Mouse (Mus musculus) mouse trophoblast stem cell (cell line): ENCODE data around the gene Piwil4.

Source experiments
- in situ Hi-C, 2 experiments: fragments of 300-500 bp; cut with MseI, MboI; formaldehyde crosslinking; loops; 2 replicates in 1 of 2; 3 replicates in 1 of 2; pipeline ENCODE4 v1.15.1; 2025

Gene Piwil4

DNA sequence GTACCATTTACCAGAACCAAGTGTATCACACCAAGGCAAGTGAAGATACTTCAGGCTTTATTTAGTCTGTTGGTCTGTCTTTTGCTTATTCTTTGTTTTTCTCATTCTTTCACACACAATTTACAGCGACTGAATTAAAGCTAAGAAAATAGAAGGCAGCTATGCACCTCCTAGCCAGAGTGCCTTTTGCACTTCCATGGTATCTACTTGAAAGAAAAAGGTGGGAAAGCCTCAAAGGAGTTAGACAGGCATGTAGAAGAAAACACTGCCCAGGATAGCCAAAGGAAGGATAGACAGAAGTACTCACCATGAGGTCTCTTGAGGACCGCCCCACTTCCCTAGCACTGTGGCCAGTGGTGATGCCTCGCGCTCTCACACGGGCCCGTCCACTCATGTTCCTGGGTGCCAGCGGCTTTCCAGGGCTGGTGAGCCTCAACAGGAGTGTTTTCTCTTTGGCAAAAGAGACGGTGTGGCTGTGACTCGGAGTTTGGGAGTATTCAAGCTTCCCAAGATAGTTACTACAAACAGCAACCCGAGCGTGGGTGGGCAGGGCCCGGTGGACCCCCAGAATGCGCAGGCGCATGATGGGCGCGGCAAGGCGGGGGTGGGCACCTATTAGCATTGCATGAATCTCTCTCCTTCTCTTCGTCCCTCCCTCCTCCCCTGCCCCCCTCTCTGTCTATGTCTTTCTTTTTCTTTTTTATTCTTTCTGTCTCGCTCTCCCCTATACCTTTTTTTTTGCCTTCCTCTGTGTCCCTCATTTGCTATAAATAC, at the start of gene Piwil4:
Gene Piwil4, minus strand, starts transcription at position 583 of the 774 bp plus-strand sequence.
- in situ Hi-C loops, result no loop called here

DNA sequence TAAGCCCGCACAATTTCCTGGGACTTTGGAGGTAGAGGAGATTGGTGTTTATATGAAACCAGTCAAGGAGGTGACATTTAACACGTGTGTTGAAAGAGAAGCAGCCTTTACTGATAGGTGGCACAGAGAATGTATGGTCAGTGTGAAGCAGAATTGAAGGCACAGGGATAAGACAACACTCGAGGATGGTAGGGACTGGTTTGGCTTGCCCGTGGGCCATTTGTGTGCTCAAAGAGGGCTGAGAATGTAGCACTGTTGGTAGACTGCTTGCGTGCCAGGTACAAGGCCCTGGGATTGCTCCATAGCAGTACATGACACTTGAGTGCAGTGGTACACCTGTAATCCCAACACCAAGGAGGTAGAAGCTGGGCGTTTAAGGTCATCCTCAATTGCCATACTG, 46.8 kb upstream of the Piwil4 start:
- in situ Hi-C loops, result no loop called here

DNA sequence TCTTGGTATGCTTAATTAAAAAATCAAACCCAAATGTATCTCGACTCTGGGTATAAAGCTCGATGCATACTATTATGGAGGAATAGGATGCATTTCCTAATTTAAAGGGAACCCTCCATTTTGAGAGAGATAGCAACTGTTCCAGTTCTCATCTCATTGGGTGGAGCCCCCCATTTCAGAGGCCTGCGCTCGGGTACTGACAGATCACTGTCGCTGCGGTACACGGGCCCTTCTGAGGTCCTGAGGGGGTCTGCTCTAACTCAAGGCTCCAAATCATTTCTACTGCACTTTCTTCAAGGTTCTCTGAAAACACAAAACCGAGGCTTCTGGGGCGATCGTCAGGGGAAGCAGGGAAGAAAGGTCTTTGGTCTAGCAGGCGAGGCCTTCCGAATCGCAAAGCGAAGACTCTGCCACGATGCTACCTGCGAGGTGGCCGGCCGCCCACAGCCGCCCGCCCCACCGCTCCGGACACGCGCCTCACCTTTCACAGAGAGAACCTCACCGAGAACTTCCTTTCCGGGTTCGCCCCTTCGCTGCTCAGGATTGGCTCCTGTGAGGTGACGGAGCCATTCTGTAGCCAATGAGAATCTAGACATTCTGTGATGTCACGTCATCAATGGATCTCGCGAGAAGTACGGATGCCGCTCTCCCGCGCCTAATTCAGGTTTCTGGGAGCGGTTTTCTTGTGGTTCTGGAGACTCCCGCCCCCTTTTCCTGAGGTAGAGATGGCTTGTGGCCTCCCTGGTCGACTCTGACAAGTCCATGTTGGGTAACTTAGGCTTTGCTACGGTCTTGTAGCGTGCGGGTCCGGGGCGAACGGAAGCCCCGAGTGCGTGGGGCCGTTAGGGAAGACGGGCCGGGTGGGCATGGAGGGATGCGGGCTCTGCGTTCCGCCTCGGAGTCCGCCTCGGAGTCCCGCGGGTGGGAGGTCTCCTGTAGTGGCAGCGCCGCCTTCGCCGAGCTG, 43.8 kb upstream of the Piwil4 start, which contains the start of the genes Mre11a and Ankrd49:
Gene Mre11a, plus strand, starts transcription at position 616 of the 964 bp plus-strand sequence.
Gene Ankrd49, minus strand, starts transcription at position 818 of the 964 bp plus-strand sequence.
- in situ Hi-C loops, result no loop called here

DNA sequence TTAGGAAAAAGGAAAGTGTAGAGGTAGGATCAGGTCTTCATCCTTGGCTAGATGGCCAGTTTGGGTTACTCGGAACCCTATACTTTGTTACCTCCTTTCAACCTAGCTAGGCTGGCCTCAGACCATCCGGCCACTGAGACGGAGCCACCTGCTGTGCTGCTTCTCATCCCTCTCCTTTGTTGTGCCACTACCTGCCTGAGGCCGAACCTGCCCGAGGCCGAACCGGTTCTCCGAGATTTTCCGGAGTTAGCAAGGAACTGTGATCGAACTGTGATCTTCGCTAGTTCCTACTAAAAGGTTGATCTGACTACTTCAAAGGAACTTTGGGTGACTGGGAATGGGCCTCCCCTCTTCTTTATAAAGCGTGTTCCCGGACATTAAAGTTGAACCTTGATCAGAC, 37.8 kb upstream of the Piwil4 start:
- in situ Hi-C loops, result no loop called here

DNA sequence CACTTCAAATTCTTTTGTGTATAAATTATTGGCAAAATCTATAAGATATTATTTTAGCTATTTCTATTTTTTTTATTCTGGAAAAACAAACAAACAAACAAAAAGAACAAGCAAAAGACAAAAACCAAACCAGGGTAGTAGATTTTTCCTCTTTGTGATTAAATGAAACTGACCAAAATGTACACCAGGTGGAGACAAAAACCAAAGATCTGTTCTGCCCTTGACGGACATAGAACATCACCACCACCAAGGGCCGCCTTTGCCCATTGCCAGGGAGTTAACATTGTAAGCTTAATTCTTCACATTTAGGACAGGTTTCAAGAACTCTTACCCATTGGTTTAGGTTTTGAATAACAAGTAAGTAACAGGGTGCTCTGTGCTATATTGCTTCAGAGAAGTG, 33.3 kb upstream of the Piwil4 start:
- in situ Hi-C loops, result no loop called here

DNA sequence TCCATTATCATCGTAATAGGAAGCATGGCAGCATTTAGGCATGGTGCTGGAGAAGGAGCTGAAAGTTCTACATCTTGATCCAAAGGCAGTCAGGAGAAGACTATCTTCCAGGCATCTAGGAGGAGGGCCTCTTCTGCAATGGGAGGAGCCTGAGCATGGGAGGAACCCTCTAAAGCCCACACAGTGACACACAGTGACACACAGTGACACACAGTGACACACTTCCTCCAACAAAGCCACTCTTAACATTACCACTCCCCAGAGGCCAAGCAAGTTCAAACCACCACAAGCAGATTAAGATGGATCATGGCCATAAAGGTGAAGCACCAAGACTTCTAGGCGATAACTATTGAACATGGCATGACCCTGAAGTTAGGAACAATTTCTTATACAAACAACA, 31.5 kb upstream of the Piwil4 start:
- in situ Hi-C loops, result no loop called here

DNA sequence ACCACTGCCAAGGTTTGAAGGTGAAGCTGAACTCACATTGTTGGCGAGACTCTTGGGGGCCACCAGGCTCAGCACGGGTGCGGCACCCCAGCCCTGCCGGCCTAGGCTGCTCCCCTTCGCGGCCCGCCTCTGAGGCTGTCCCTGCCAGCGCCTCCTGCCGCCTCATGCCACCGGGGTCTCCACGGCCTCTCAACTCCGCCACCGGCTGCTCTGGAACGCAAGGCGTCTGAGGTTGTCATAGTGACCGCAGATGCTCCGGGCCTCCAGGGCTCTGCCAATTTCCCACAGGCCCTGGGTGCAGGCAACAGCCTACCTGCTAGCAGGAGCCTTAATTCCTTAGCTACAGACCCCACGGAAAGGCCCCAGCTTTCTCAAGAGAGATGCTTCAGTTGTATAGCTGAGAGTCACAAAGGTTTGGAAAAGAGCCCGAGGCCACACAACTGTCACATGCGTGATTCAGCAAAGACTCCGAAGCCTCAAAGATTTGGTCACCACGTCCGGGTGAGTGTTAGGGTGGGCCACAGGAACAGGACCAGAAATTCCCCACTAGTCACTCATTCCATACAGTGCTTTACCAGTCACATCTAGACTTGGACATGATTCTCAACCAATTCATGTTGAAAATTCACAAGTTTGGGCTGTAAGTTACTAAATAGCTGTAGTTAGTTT, 30.4 kb upstream of the Piwil4 start, which contains the start of gene 1700012B09Rik:
Gene 1700012B09Rik, minus strand, starts transcription at position 228 of the 669 bp plus-strand sequence.
- in situ Hi-C loops, result no loop called here

DNA sequence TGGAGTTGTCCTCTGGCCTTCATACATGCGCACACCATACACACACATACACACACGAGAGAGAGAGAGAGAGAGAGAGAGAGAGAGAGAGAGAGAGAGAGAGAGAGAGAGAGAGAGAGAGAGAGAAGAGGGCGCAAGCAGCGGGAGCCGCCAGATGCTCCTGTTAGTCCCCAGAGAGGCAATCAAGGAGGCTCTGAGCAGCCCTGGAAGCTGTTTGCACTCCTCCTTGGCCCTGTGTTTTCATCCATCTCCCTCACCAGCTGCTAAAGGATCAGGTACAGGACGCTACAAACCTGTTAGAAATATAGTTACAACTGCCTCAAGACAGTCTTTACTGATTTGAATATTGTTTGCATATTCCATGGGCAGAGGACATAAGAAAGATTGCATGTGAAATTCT, 29.3 kb upstream of the Piwil4 start:
- in situ Hi-C loops, result no loop called here

DNA sequence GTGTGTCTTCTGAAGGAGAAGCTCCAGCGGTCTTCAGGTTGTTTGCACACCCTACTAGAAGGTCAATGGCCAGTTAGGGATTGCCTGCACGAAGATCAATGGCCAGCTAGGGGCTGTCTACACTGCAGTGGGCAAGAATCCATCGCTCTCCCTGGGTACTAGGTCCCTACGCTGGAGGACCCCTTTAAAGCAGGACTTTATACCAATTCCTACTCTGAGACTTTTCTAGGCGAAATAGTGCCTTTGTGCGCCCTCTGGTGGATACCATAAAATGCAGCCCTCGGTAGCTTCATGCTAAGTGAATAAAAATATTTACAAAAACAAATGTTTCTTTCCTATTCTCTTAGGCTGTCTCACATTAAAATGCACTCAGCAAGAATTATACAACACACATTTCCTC, 24.2 kb upstream of the Piwil4 start:
- in situ Hi-C loops, result no loop called here

DNA sequence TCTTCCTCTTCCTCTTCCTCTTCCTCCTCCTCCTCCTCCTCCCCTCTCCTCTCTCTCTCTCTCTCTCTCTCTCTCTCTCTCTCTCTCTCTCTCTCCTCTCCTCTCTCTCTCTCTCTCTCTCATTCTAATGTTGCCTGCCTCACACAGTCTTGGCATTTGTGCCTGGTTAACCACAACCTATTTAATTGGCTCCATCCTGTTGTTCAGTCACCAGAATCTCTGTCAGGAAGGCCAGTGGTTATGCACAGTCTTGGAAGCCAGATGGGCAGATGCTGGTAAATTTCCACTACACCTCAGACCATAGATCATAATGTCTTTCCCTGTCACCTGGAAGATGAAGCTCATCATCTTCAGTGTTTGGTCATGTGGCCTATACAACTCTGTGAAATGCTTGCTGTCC, 18.7 kb upstream of the Piwil4 start:
- in situ Hi-C loops, result no loop called here

DNA sequence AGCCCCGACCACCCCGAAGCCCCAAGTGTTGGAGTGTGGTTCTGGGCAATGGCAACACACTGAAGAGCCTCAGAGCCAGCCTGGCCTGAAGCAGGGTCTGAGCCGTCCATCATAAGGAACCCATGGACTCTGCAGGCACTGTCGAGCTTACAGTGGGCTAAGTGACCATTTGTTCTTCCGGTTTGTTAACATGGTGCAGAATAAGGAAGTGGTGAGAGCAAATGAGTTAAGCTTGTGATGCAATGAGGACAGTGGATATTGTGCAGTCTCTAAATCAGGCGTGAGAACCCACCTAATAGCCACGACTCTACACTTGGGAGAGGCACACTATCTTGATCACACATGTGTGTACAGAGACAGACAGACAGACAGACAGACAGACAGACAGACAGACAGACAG, 18.1 kb upstream of the Piwil4 start:
- in situ Hi-C loops, result no loop called here

DNA sequence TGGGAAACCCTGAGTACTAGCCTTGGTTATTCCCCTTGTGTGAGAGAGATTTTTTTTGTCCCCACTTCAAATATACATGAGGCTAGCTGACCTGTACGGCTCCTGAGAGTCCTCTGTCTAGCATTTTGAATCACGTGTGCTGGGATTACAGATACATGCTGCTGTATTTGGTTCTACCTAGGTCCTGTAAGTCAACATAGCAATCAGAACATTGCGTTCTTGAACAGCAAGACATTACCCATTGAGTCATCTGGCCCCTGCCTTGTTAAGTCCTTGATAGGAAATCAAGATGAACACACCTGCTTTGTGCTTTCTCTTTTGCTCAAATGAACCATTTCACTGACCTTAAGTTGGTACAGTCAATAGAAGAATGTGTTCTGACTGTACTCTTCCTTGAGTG, 13.9 kb upstream of the Piwil4 start:
- in situ Hi-C loops, result no loop called here

DNA sequence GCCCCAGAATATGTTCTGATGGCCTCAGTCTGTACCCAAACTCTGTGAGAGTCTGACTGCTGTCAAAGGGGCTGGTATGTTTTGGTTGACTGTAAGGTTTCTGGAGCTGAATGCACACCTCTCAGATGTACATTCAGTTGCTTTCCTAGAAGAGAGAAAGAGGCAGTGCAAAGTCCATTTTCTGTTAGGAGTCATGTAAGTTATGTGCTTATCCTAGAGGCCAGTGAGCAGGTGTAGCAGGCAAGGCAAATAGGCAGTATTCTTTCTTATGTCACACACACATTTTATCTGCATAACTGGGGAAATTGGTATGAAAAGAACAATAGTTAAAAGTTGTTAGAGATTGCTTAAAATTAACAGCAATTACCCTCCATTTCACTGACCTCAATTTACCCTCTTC, 13.4 kb upstream of the Piwil4 start:
- in situ Hi-C loops, result no loop called here

DNA sequence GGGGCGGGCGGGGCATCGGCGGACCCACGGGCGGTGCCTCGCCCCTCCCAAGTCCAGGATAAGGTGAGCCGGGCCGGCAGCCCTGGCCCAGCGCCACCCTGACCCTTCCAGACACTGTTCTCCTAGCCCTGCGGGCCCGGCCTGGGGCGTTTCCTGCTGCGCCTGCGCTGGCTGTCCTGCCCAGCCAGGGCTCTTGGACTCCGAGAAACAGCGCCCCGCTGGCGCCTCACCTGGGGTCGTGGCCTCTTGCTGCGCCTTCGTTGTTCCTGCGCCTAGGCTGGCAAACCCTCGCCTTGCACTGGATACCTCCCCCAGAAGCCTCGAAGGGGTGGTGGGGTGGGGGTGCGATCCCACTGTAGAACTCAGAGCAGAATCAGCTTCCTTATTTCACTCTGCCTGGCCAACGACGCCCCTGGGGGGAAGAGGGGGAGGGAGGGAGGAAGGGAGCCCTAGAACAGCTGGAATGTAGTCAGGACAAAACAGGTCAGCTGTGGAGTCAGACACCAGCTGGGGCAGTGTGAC, 11.5 kb upstream of the Piwil4 start, which contains the start of gene Fut4:
Gene Fut4, minus strand, starts transcription at position 393 of the 522 bp plus-strand sequence.
- in situ Hi-C loops, result no loop called here

DNA sequence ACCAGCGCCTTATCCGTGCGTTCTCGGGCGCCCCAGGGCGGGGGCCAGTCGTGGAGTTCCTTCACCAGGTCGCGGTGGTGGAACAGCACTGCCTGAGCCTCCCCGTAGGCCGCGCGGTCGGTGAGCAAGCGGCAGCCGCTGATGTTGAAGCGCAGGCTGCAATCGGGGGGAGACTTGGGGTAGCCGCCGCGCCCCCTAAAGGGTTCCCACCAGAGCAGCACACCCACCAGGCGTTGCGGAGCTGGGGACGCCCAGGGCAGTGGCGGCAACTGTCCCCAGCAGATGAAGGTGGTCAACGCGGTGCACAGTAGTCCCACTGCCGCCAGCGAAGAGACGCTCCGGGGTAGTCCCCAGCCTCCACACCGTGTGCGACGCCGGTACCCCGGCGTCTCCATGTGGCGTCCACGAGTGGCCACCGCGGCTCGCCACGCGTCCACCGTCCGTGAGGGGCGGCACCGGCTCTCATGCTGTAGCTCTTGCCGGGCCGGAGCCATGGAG, 11.0 kb upstream of the Piwil4 start:
- in situ Hi-C loops, result no loop called here

DNA sequence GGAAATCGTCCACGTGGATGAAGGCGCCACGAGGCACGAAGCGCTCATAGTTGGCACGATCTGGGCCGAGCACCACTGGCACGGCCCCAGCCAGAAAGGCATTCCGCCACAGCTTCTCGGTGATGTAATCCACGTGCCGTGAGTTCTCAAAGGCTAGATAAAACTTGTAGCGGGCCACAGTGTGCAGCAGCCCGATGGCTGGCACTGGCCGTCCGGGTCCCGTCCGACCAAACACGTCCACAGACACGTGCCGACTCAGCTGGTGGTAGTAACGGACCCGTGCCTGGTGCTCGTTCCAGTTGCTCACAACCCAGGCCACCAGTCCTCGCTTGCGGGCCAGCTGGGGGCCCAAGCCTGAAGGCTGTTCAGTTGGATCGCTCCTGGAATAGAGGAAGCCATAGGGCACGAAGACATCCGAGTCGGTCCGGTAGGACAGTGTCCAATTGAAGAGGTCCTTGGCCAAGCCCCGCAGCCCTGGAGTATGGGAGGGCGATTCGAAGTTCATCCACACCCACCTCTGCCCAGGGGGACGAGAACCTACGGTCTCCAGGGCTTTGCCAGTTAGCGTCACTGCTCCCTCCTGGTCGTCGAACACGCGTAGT, 10.5 kb upstream of the Piwil4 start:
- in situ Hi-C loops, result no loop called here

DNA sequence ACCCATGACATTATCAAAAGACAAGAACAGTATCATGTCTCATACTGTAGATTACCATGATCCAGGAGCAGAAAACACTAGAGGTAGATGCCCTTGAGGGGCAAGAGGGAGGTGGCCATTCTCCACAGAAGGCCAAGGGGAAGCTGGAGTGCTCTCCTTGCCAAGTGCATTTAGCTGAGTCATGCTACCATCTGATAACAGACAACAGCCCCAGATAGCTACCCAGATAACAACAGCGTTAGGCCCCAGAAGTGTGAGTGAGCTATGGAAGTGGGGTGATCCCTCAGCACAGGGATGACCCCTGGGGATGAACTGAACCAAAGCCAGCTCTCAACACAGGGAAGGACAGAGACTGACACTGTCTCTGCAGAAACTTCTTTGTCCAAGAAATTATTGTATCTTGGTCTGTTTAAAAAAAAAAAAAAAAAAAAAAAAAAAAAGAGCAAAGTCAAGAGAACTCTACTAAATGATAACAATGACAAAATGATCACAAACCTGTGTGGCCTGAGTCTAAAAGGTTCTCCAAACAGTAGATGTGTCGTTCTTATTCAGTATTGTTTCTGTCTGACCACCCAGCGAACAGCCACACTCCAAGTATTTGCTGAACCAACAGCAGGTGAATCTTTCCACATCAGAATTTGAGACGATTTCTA, 909 bp downstream of the Piwil4 start:
- in situ Hi-C loops, result no loop called here

DNA sequence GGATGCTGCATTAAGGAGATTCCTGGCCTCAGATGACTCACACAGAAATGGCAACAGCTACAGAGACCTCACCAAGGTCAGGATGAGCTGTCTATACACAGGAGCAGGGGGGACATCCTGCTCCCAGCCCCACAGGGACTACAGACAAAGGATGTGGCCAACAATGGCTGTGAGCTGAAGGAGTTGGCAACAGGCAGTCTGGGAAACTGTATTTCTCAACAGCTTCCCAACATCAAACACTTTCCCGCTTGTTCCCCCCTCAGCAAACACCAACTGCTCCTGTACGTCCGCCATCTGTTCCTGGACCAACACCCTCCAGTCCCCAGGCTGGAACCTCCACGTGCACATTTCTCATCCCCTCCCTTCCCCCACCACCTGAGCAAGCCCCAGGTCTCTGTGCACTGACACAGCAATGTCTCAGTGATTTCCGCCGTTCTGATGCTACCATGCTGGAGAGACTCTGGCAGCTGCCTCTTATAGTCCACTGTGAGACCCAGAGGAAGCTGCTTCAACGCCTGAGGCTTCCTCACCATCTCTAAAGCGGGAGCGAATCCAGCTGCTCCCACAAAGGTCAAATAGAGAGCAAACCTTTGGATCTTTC, 9.5 kb downstream of the Piwil4 start:
- in situ Hi-C loops, result no loop called here

DNA sequence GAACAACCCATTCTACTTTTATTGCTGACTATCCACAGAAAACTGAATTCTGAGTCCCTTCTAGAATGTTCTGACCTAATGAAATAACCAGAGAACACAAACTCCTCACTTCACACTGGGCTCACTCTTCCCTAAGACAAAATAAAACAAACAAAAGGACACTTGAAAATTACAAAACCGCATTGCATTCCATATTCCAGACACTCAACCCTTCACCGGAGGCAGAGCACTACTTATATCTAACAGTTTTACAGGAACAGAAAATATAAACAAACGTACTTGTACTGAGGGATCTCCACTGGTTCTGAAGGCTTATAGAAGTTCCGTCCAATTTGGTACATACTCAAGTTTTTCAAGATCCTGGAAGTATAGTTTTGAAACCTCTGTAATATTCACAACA, 12.2 kb downstream of the Piwil4 start:
- in situ Hi-C loops, result no loop called here

DNA sequence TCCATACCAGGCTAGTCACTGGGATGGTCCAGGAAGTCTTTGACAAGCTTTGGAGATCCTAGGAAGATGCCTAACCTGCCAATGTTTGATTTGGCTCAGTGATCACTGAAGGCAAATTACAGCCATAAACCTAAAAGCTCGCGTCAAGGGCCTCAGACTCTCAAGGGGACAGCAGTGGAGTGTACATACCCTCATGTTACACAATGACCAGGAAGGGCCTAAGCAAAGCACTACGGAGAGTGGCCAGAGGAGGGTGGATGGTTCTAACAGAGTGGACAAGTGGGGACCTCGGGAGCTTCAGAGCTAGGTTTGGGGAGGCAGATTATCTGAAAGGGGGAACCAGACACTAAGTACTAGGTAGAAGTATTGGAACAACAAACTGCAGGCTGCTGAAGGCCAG, 13.9 kb downstream of the Piwil4 start:
- in situ Hi-C loops, result no loop called here
